Mouse (Mus musculus) heart, embryonic 13.5 days (tissue): ENCODE measurements at regions not wholly inside any gene's neighbourhood (a gene's known extent, or its start where the extent isn't known, plus 50 kb on each side); places are given as distances from the start of the nearest gene placed in this dataset.

Experiments used
- ATAC-seq: fragments of 200-750 bp; cut with Nextera tagmentation; 2 replicates; pipeline ENCODE4 v1.8.0; 2017; ENCODE audit warnings: moderate TSS enrichment; ENCODE audit not compliant: insufficient number of reproducible peaks, low FRiP score, low TSS enrichment; ENCODE audit errors: extremely low read depth
- H3K27ac ChIP-seq: fragments of 300-500 bp; sonication (generic); replicated peaks from 2 replicates; pipeline ENCODE4 v1.5.1; 2015; ENCODE audit warnings: moderate library complexity, mild to moderate bottlenecking, inconsistent platforms
- H3K27me3 ChIP-seq: fragments of 300-500 bp; sonication (generic); replicated peaks from 2 replicates; pipeline ENCODE4 v1.6.1; 2015; ENCODE audit warnings: mild to moderate bottlenecking, inconsistent platforms
- H3K36me3 ChIP-seq: fragments of 300-500 bp; sonication (generic); 2 replicates; pipeline ENCODE4 v1.6.1; 2015; ENCODE audit warnings: mild to moderate bottlenecking, inconsistent platforms
- H3K4me1 ChIP-seq: fragments of 300-500 bp; sonication (generic); 2 replicates; pipeline ENCODE4 v1.6.1; 2015; ENCODE audit warnings: inconsistent platforms
- H3K4me2 ChIP-seq: fragments of 300-500 bp; sonication (generic); 2 replicates; pipeline ENCODE4 v1.6.1; 2015; ENCODE audit warnings: inconsistent platforms, mild to moderate bottlenecking, moderate library complexity
- H3K4me3 ChIP-seq: fragments of 300-500 bp; sonication (generic); 2 replicates; pipeline ENCODE4 v1.5.1; 2015; ENCODE audit warnings: moderate library complexity, mild to moderate bottlenecking, inconsistent platforms
- H3K9ac ChIP-seq: fragments of 300-500 bp; sonication (generic); 2 replicates; pipeline ENCODE4 v1.6.1; 2015; ENCODE audit warnings: inconsistent platforms, mild to moderate bottlenecking, moderate library complexity
- H3K9me3 ChIP-seq: fragments of 300-500 bp; sonication (generic); 2 replicates; pipeline ENCODE4 v1.6.1; 2016; ENCODE audit warnings: inconsistent platforms
- WGBS: fragments of 180-500 bp; shearing (Covaris S2); methylation state at CpG from one replicate; pipeline ENCODE4 v1.1.7; 2015; ENCODE audit warnings: mixed read lengths; 5-methylcytosine and 5-hydroxymethylcytosine counted together

- H3K4me1 ChIP-seq, result no peaks in the 10 kb centered on the region
- no peak for ATAC-seq
- H3K27ac ChIP-seq, result no peak overlapping the region
- no peak overlapping the region for H3K9ac ChIP-seq
- no peaks in the 10 kb centered on the region for H3K36me3 ChIP-seq
- WGBS, result 58% methylated on average over 3 of the region's 3 CpGs
- H3K4me3 ChIP-seq, result no peak overlapping the region
- H3K9me3 ChIP-seq, result no peaks in the 10 kb centered on the region
- no peak overlapping the region for H3K4me2 ChIP-seq
- no peaks in the 10 kb centered on the region for H3K27me3 ChIP-seq
Observed at GRCm38 (mm10) chr6:136229791-136230190, 56.5 kb upstream of the Grin2b start.

- H3K9me3 ChIP-seq, result no peaks in the 10 kb centered on the region
- ATAC-seq, result no peak
- H3K4me2 ChIP-seq, result no peak overlapping the region
- no peaks in the 10 kb centered on the region for H3K36me3 ChIP-seq
- no peaks in the 10 kb centered on the region for H3K27me3 ChIP-seq
- no peak overlapping the region for H3K4me3 ChIP-seq
- WGBS, result 82% methylated on average over 11 of the region's 11 CpGs
- H3K27ac ChIP-seq, result no peak overlapping the region
- H3K9ac ChIP-seq, result no peak overlapping the region
- no peaks in the 10 kb centered on the region for H3K4me1 ChIP-seq
Observed at GRCm38 (mm10) chr6:136235473-136235872, 62.2 kb upstream of the Grin2b start.

- Histone ChIP-seq H3K27ac (no peak overlapping the region), H3K36me3 (no peaks in the 10 kb centered on the region), H3K4me3 (no peak overlapping the region), H3K4me2 (no peak overlapping the region), H3K9ac (no peak overlapping the region), H3K27me3 (no peaks in the 10 kb centered on the region), H3K9me3 (no peaks in the 10 kb centered on the region), H3K4me1 (no peaks in the 10 kb centered on the region)
- no peak for ATAC-seq
- WGBS, result 31% methylated on average over 5 of the region's 5 CpGs
Observed at GRCm38 (mm10) chr6:136238989-136239388, 65.7 kb upstream of the Grin2b start.

GRCm38 (mm10) chr6:136239416-136239815 is 66.1 kb upstream of the Grin2b start:
- no peak overlapping the region for H3K9ac ChIP-seq
- 66% methylated on average over 5 of the region's 5 CpGs for WGBS

GRCm38 (mm10) chr6:136241574-136242311 is 68.4 kb upstream of the Grin2b start:
- Histone ChIP-seq H3K27me3 (no peaks in the 10 kb centered on the region), H3K4me1 (no peaks in the 10 kb centered on the region), H3K9ac (no peak overlapping the region), H3K27ac (no peak overlapping the region), H3K4me3 (no peak overlapping the region), H3K36me3 (no peaks in the 10 kb centered on the region), H3K9me3 (no peaks in the 10 kb centered on the region), H3K4me2 (no peak overlapping the region)
- no peak for ATAC-seq
- WGBS, result 58% methylated on average over 10 of the region's 10 CpGs

More at GRCm38 (mm10) chr6:136239416-136239815, 66.1 kb upstream of the Grin2b start:
- Histone ChIP-seq H3K27me3 (no peaks in the 10 kb centered on the region), H3K36me3 (no peaks in the 10 kb centered on the region), H3K27ac (no peak overlapping the region), H3K4me2 (no peak overlapping the region), H3K4me3 (no peak overlapping the region), H3K9me3 (no peaks in the 10 kb centered on the region), H3K4me1 (no peaks in the 10 kb centered on the region)
- no peak for ATAC-seq

- ATAC-seq, result no peak
- Histone ChIP-seq H3K4me2 (no peak overlapping the region), H3K4me3 (no peak overlapping the region), H3K9ac (no peak overlapping the region), H3K36me3 (no peaks in the 10 kb centered on the region), H3K4me1 (no peaks in the 10 kb centered on the region), H3K9me3 (no peaks in the 10 kb centered on the region), H3K27me3 (no peaks in the 10 kb centered on the region), H3K27ac (no peak overlapping the region)
- WGBS, result 79% methylated on average over 7 of the region's 7 CpGs
Observed at GRCm38 (mm10) chr6:136244895-136245294, 71.6 kb upstream of the Grin2b start.

- Histone ChIP-seq H3K36me3 (no peaks in the 10 kb centered on the region), H3K27me3 (no peaks in the 10 kb centered on the region), H3K4me3 (no peak overlapping the region), H3K4me1 (peaks cover 6% of the 10 kb centered on the region), H3K4me2 (peak overlapping the region; percentile 13; the same call in 1 of the 2 replicates), H3K9me3 (no peaks in the 10 kb centered on the region), H3K27ac (no peak overlapping the region), H3K9ac (no peak overlapping the region)
- WGBS, result 24% methylated on average over 10 of the region's 10 CpGs
- no peak for ATAC-seq
Observed at GRCm38 (mm10) chr6:136255726-136256512, 71.4 kb upstream of the Gm8994 start.

GRCm38 (mm10) chr6:136275742-136276141 is 51.6 kb upstream of the Gm8994 start:
- H3K27me3 ChIP-seq, result no peaks in the 10 kb centered on the region
- H3K4me3 ChIP-seq, result no peak overlapping the region
- H3K9ac ChIP-seq, result no peak overlapping the region
- no peak overlapping the region for H3K4me2 ChIP-seq
- no peak overlapping the region for H3K27ac ChIP-seq
- H3K36me3 ChIP-seq, result no peaks in the 10 kb centered on the region
- WGBS, result 69% methylated on average over 6 of the region's 6 CpGs
- ATAC-seq, result no peak
- no peaks in the 10 kb centered on the region for H3K4me1 ChIP-seq
- no peaks in the 10 kb centered on the region for H3K9me3 ChIP-seq

- Histone ChIP-seq H3K27me3 (no peaks in the 10 kb centered on the region), H3K36me3 (no peaks in the 10 kb centered on the region), H3K4me3 (no peak overlapping the region), H3K9ac (no peak overlapping the region), H3K27ac (no peak overlapping the region), H3K4me1 (no peaks in the 10 kb centered on the region), H3K4me2 (no peak overlapping the region), H3K9me3 (no peaks in the 10 kb centered on the region)
- no peak for ATAC-seq
- WGBS, result 67% methylated on average over 2 of the region's 2 CpGs
Observed at GRCm38 (mm10) chr6:136276771-136277170, 50.6 kb upstream of the Gm8994 start.
